Mouse (Mus musculus) ES-E14 (cell line): ENCODE measurements at regions not wholly inside any gene's neighbourhood (a gene's known extent, or its start where the extent isn't known, plus 50 kb on each side); places are given as distances from the start of the nearest gene placed in this dataset.
"Not testable (repeated sequence)": the region's sequence is repeated elsewhere in the genome, so short reads cannot be mapped to it uniquely, and the experiment has no call there.

Experiments
- DNase-seq: peaks from one replicate; pipeline ENCODE4 v3.0.0-alpha.2; 2013; ENCODE audit warnings: low read depth, low spot score
- H3K27ac ChIP-seq: 2 replicates; pipeline ENCODE4 v1.5.1; 2012; ENCODE audit warnings: low read depth, mild to moderate bottlenecking, low read length, moderate library complexity, mixed read lengths; ENCODE audit not compliant: poor library complexity, insufficient read depth, severe bottlenecking
- H3K36me3 ChIP-seq: 2 replicates; pipeline ENCODE4 v1.6.1; 2012; ENCODE audit warnings: mild to moderate bottlenecking, low read length, moderate library complexity, mixed read lengths; ENCODE audit not compliant: control insufficient read depth, poor library complexity, insufficient read depth, severe bottlenecking
- H3K4me1 ChIP-seq, 2 experiments: fragments of 150-350 bp in 1 of 2; sonication (generic) in 1 of 2; 2 replicates each; pipeline ENCODE4 v1.6.1; 2012; ENCODE audit warnings: low read length in 2 of 2, mild to moderate bottlenecking in 1 of 2, mixed read lengths in 1 of 2; ENCODE audit not compliant: control insufficient read depth in 2 of 2, insufficient read depth in 2 of 2, poor library complexity in 1 of 2
- H3K4me3 ChIP-seq, 2 experiments: fragments of 150-350 bp in 1 of 2; sonication (generic) in 1 of 2; 2 replicates each; pipeline ENCODE4 v1.5.1; 2012; ENCODE audit warnings: low read length in 2 of 2, low read depth in 1 of 2, mild to moderate bottlenecking in 1 of 2, mixed read lengths in 1 of 2; ENCODE audit not compliant: insufficient read depth in 1 of 2, poor library complexity in 1 of 2, severe bottlenecking in 1 of 2
- H3K9ac ChIP-seq: 2 replicates; pipeline ENCODE4 v1.6.1; 2012; ENCODE audit warnings: low read depth, mild to moderate bottlenecking, low read length, mixed read lengths; ENCODE audit not compliant: poor library complexity, insufficient read depth, severe bottlenecking
- H3K9me3 ChIP-seq: fragments of 150-350 bp; sonication (generic); 2 replicates; pipeline ENCODE4 v1.6.1; 2012; ENCODE audit warnings: low read depth, mild to moderate bottlenecking, low read length; ENCODE audit not compliant: control insufficient read depth, insufficient read depth
- CHD2 ChIP-seq: IDR thresholded peaks from 2 replicates; pipeline ENCODE4 v1.6.1; 2014; ENCODE audit warnings: mild to moderate bottlenecking, low read depth, low read length, inconsistent platforms
- HCFC1 ChIP-seq: IDR thresholded peaks from 2 replicates; pipeline ENCODE4 v1.6.1; 2012; ENCODE audit warnings: low read length, inconsistent platforms, borderline replicate concordance; ENCODE audit not compliant: insufficient read depth
- MAFK ChIP-seq: IDR thresholded peaks from 2 replicates; pipeline ENCODE4 v1.6.1; 2014; ENCODE audit warnings: mild to moderate bottlenecking, low read depth, low read length, inconsistent platforms; ENCODE audit not compliant: insufficient read depth
- ZC3H11A ChIP-seq: IDR thresholded peaks from 2 replicates; pipeline ENCODE4 v1.6.1; 2012; ENCODE audit warnings: low read depth, mild to moderate bottlenecking, inconsistent platforms, low read length, borderline replicate concordance
- ZNF384 ChIP-seq: IDR thresholded peaks from 2 replicates; pipeline ENCODE4 v1.6.1; 2012; ENCODE audit warnings: low read depth, low read length, inconsistent platforms
- in situ Hi-C, 2 experiments: fragments of 600-800 bp; cut with MboI; formaldehyde crosslinking; loops; one replicate each; pipeline ENCODE4 v1.15.1; 2025; ENCODE audit warnings: low sequenced_read_pairs in 2 of 2, inconsistent platforms in 1 of 2; ENCODE audit not compliant: unreplicated experiment in 2 of 2

GRCm38 (mm10) chr11:24315582-24315981 lies 237.7 kb downstream of the Bcl11a start:
- Histone ChIP-seq H3K36me3 (no peaks in the 10 kb centered on the region), H3K4me1 (no peaks in the 10 kb centered on the region), H3K9ac (no peak overlapping the region), H3K4me3 (no peak overlapping the region), H3K27ac (no peak overlapping the region), H3K9me3 (no peaks in the 10 kb centered on the region)
- in situ Hi-C loops: no loop called here
- no peak for TF ChIP-seq CHD2
- no peak for DNase-seq

GRCm38 (mm10) chr11:24316198-24316597 lies 238.3 kb downstream of the Bcl11a start:
- Histone ChIP-seq H3K9me3 (no peaks in the 10 kb centered on the region), H3K36me3 (no peaks in the 10 kb centered on the region), H3K4me1 (no peaks in the 10 kb centered on the region), H3K27ac (no peak overlapping the region), H3K9ac (no peak overlapping the region), H3K4me3 (no peak overlapping the region)
- DNase-seq: no peak
- TF ChIP-seq ZC3H11A (no peak), HCFC1 (no peak), ZNF384 (no peak), MAFK (no peak), CHD2 (no peak)
- in situ Hi-C loops: no loop called here

DNA sequence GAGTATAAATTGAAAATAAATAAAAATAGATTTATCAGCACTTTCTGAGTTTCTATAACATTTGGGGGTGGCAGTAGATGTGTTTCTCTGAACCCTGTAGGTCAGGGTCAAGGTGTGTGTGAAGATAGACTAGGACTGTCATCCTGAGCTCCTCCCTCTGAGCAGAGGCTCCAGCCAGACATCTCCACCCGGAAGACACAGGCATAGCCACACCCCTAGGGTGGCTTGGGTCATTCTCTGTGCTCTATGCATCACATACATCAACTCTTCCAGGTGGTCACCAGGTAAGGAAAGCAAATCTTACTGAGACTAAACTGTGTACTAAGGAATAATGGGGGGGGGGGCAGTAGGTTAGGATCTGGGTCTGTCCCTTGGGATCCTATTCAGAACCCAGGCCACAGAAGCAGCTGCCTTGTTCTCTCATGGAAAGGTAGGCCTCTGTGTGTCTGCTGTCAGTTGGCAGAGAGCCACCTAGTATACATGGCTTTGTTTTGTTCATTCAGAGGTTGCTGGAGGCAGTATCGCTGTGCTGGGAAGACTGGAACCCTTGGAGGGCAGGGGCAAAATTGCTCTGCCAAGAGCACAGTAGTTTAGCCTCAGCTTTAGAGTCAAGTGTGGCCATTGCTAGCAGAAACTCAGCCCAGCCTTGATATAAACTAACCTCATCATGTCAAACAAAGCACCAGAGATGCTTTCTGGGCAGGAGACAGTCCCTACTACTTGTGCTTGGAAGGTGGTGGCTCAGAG lies 240.3 kb downstream of the Bcl11a start:
- in situ Hi-C loops: no loop called here
- no peak for TF ChIP-seq MAFK
- no peak for TF ChIP-seq ZNF384
- no peak for TF ChIP-seq CHD2
- TF ChIP-seq HCFC1: no peak
- no peak for TF ChIP-seq ZC3H11A

GRCm38 (mm10) chr11:24319222-24319621 lies 241.4 kb downstream of the Bcl11a start:
- in situ Hi-C loops: no loop called here
- Histone ChIP-seq H3K4me3 (no peak overlapping the region), H3K9ac (no peak overlapping the region), H3K27ac (no peak overlapping the region), H3K36me3 (no peaks in the 10 kb centered on the region), H3K4me1 (no peaks in the 10 kb centered on the region), H3K9me3 (no peaks in the 10 kb centered on the region)
- no peak for TF ChIP-seq ZNF384
- TF ChIP-seq CHD2: no peak
- TF ChIP-seq ZC3H11A: no peak
- no peak for TF ChIP-seq HCFC1
- no peak for TF ChIP-seq MAFK
- DNase-seq: no peak

More for the DNA sequence above, 240.3 kb downstream of the Bcl11a start:
- Histone ChIP-seq H3K4me3 (no peak overlapping the region), H3K9me3 (no peaks in the 10 kb centered on the region), H3K4me1 (no peaks in the 10 kb centered on the region), H3K36me3 (no peaks in the 10 kb centered on the region), H3K27ac (no peak overlapping the region), H3K9ac (no peak overlapping the region)
- no peak for DNase-seq

- H3K9ac ChIP-seq, H3K9me3 ChIP-seq, H3K36me3 ChIP-seq, H3K4me3 ChIP-seq, DNase-seq, in situ Hi-C loops, H3K4me1 ChIP-seq, H3K27ac ChIP-seq: not testable (repeated sequence)
Observed at GRCm38 (mm10) chr11:24322412-24322811, 244.6 kb downstream of the Bcl11a start.
